In genomic region chr15:32760141-32760540, GRCm38 (mm10) we compare ENCODE assay signal across 22 mouse cellular contexts.
DNase-seq lines count a peak whose midpoint lies in the region; ATAC-seq and TF ChIP-seq lines count a peak whose summit lies in the region.
"Had no signal": no experiment of that assay in that cellular context is flagged by ENCODE, and none has a peak within 500 bp of the region (broad histone marks: within the 10 kb centered on the region; RNA-seq: fewer than 3 reads in every experiment).

No protein-coding gene starts in this region.

- peak; percentile 53 to 56 for DNase-seq in cerebellum, postnatal 10 days
- DNase-seq in cerebellum, postnatal 36 days, result no peak
- peak; percentile 29 to 40 for DNase-seq in cerebellum, postnatal 14 days
- DNase-seq in hindbrain, postnatal 0 days (ENCODE audit: low spot score), result peak; percentile 4
- DNase-seq: adrenal gland, adult 2 months; adrenal gland, adult 8-10 months; adrenal gland, postnatal 10 days; adrenal gland, postnatal 14 days; adrenal gland, postnatal 25 days; adrenal gland, postnatal 36 days; B cell, adult 2 months; cerebellum, adult 11 months; cerebellum, adult 11-12 months; cerebellum, adult 18-20 months; cerebellum, adult 2 months had no signal

- H3K27me3 ChIP-seq in hindbrain, postnatal 0 days (ENCODE audit: insufficient read depth, low read length), result no peaks in the 10 kb centered on the region
- H3K27me3 ChIP-seq in hindbrain, embryonic 12.5 days, result no peaks in the 10 kb centered on the region
- H3K27me3 ChIP-seq: CH12.LX had no signal

- no peak for ATAC-seq in cerebellum, adult (ENCODE audit: insufficient number of reproducible peaks, low FRiP score, low TSS enrichment)
- no peak for ATAC-seq in hindbrain, postnatal 0 days
- no peak for ATAC-seq in hindbrain, embryonic 12.5 days (ENCODE audit: low FRiP score)
- ATAC-seq: activated CD4-positive, CD25-positive, alpha-beta regulatory T cell, adult 4 months; CD4-positive, CD25-positive, alpha-beta regulatory T cell, adult 4 months; Patski had no signal

- H3K9ac ChIP-seq in hindbrain, postnatal 0 days (replicated peaks; ENCODE audit: low read length), result no peak overlapping the region
- H3K9ac ChIP-seq in hindbrain, embryonic 12.5 days, result no peak overlapping the region

- H3K9me3 ChIP-seq in hindbrain, postnatal 0 days (ENCODE audit: low read length), result no peaks in the 10 kb centered on the region
- no peaks in the 10 kb centered on the region for H3K9me3 ChIP-seq in hindbrain, embryonic 12.5 days (replicated peaks)
- H3K9me3 ChIP-seq: G1E had no signal

- no peak overlapping the region for H3K27ac ChIP-seq in hindbrain, postnatal 0 days
- no peak overlapping the region for H3K27ac ChIP-seq in hindbrain, embryonic 12.5 days

- no peak for TF ChIP-seq CTCF in hindbrain, postnatal 0 days (IDR thresholded peaks at IDR 0.05; ENCODE audit: low read depth)

- no peaks in the 10 kb centered on the region for H3K4me1 ChIP-seq in hindbrain, postnatal 0 days (ENCODE audit: insufficient read depth, low read length)
- H3K4me1 ChIP-seq in hindbrain, embryonic 12.5 days, result no peaks in the 10 kb centered on the region

- 45% methylated on average over 3 of the region's 3 CpGs for WGBS in hindbrain, postnatal 0 days
- 81% methylated on average over 3 of the region's 3 CpGs for WGBS in hindbrain, embryonic 12.5 days

- no peaks in the 10 kb centered on the region for H3K36me3 ChIP-seq in hindbrain, postnatal 0 days (ENCODE audit: insufficient read depth, low read length)
- no peaks in the 10 kb centered on the region for H3K36me3 ChIP-seq in hindbrain, embryonic 12.5 days
- H3K36me3 ChIP-seq: G1E had no signal

- no peak overlapping the region for H3K4me2 ChIP-seq in hindbrain, postnatal 0 days (ENCODE audit: low read depth, low read length)
- H3K4me2 ChIP-seq in hindbrain, embryonic 12.5 days (replicated peaks), result no peak overlapping the region

- H3K4me3 ChIP-seq in hindbrain, postnatal 0 days (ENCODE audit: low read length), result no peak overlapping the region
- no peak overlapping the region for H3K4me3 ChIP-seq in hindbrain, embryonic 12.5 days

Comparison
In these comparisons a context has a peak if more than half of its experiments do, and no peak if none do; other contexts are left out.
1. DNase-seq: peak in cerebellum, postnatal 10 days (2 of 2), cerebellum, postnatal 14 days (2 of 2) and hindbrain, postnatal 0 days (single experiment); none in cerebellum, postnatal 36 days (0 of 2).